Mouse (Mus musculus) sigmoid colon, adult 10 weeks (tissue): Measurements from ENCODE around the gene Pcolce. TPM values are rescaled to one million over a fixed set of nuclear protein-coding genes. Genes with fewer than 3 reads are reported as not detected.

Experiments used
- polyA plus RNA-seq: library from polyadenylated mRNA; stranded (reverse); fragments of 350-450 nt; fragmentation: Illumina TruSeq; extraction: RNeasy Lipid Tissue Mini Kit (QIAGEN cat#74804); gene quantifications from one replicate; pipeline ENCODE4 v1.2.3, GENCODE M21; 2014; ENCODE audit warnings: low read depth, low replicate concordance

The Pcolce gene
- 5.8 TPM for polyA plus RNA-seq

DNA sequence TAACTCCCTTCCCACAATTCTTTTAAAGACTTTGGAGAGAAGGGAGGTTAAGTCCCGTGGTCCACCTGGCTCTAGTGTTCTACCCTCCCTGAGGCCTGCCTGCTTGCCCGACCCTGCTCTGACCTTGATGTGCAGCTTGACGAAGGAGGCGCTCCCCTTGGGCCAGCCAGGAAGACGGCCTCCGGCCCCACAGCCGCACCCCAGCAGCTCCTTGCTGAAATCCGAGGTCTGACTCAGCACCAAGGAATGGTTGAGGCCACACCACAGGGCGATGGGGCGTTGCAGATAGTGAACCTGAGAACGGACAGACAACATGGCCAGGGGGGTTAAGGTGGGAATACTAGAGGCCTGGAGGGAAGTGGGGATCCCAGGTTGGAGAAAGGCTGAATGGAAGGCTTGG, at the start of gene Pcolce:
TSS of gene Pcolce (minus strand) at position 235 of the 400 bp plus-strand sequence.

DNA sequence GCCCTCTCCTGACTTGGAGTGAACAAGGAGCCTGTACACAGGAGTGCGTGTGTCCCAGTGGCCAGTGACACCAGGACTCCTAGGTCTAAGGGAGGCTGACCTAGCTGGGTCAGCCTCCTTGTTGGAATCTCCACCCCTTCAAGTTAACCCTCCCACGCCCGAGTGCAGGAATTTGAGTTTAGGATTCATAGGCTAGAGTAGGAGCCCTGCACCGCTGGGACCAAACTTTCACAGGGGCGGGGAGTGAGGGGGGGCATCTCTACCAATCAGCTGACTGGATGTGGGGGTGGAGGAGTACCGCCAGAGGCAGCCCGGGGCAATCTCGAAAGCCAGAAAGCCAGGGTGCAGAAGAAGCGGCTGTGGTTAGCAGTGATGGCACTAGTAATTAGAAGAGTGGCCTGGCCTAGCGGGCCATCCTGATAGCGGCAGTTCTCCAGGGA, 32.1 kb upstream of the Pcolce start, which contains the start of gene Irs3:
TSS of gene Irs3 (minus strand) at position 63 of the 440 bp plus-strand sequence.

DNA sequence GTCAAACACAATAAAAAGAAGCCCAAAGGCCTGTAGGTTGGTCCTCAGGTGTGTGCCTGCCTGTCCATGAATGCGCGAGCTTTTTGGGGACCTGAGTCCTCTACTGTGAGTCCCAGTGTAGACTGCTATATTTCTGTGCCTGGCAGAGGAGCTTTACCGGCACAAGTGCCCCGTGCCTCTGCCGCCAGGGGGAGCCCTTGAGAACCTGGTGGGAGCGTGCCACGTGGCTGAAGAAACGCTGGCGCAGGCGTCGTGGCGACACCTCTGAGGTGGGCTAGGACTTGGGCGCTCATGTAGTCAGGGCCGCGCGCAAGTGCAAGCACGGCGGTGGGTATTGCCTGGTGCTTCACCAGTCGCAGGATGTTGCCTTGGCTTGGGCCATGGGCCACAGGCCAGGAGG, 27.5 kb upstream of the Pcolce start, which contains the start of gene Sap25:
TSS of gene Sap25 (plus strand) at position 281 of the 400 bp plus-strand sequence.

DNA sequence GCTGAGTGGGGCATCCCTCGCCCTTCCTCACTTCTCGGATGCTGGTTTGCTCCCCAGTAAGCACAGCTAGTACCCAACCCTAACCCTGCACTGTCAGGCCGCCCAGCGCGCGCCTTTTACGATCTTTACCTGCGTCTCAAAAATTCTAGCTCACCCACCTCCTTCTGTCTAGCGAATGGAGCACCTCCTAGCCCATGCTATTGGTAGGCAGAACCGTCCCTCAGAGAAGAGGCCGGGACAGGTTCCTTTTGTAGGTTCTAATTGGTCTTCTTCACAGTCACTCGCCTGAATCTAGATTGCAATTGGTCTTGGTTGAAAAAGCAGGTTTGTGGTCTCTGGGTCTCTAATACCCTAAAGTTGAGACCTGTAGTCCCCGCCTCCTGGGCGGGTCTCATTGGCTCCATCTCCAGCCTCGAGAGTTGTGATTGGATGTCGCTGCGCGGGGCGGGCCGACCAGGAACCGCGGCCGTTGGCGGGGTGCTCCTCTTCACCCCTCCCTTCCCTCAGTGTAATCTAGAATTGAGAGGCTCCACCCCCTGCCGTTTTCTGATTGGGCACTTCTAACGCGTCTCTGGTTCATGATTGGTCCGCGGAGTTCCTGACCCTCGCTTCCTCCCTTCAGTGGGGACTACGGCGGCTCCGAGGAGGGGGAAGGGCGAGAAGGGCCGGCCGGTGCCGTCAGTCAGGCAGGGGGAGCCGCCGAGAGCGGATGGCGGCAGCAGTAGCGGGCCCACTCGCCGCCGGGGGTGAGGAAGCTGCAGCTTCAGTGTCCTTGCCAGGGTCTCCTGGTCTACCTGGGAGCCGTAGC, 15.1 kb upstream of the Pcolce start, which contains the start of the genes Fbxo24, Lrch4 and Gm20605:
TSS of gene Fbxo24 (minus strand) at position 505 of the 808 bp plus-strand sequence.
TSS of gene Lrch4 (plus strand) at position 624 of the 808 bp plus-strand sequence.
TSS of gene Gm20605 (plus strand) at position 678 of the 808 bp plus-strand sequence.

DNA sequence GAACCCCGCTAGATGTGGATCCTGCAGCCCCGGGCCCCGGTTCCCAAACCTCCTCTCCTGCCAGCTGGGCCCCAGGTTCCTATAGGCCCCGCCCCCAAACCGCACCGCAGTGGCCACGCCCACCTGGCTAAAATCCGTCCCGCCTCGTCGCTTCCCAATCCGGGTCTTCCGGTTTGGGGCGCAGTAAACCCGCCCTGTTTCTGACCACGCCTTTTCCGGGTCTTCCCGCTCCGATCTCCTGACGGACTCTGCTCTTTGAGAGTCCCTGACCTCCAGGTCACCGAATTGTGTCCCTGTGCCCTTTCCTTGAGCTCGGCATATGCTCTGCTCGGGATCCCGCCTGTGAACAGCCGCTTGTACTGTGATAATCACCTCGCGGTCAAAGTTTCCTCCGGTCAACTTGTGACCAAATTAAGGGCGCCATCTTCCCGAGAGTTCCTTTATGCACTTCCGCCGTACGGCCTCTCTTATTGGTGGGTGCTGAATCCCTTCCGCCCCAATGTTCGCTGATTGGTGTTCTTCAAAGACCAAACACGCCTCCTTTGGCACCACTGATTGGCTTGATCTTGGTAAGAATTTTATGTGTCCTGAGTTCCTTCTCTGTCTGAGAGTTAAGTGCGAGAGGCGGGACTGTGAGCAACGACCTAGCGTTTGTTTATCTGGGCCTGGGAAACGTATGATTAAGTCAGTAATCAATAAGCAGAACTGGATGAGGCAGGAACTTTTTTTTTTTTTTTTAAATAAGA, 12.8 kb downstream of the Pcolce start, which contains the start of gene Mospd3:
TSS of gene Mospd3 (minus strand) at position 440 of the 746 bp plus-strand sequence.

DNA sequence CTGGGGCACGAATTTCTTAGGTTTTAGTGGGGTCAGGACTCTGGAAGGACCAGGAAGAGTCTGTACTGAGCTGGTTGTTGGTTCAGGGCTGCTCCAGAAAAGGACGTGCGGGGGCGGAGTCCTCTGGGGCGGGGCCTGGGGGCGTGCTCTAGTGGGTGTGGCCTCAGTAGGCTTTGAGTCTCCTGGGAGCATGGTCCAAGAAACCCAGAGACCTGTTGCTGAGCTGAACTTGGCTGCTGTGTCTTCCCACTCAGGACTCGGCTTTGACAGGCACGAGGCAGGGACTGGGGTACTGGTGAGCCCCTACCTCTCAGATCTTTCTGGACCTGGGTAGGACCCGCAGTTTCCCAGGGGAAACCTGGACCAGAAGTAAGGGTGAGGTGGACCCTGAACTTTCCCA, 43.9 kb downstream of the Pcolce start, which contains the start of gene Tfr2:
TSS of gene Tfr2 (plus strand) at position 176 of the 400 bp plus-strand sequence.

Other genes with a start within 250 kb of the Pcolce start
- 10.9 TPM for gene Zan, start 136.7 kb downstream of the Pcolce start, polyA plus RNA-seq
- not detected for gene Pop7, start 111.3 kb downstream of the Pcolce start, polyA plus RNA-seq
- 2.5 TPM for gene Gigyf1, start 95.2 kb downstream of the Pcolce start, polyA plus RNA-seq
- not detected for gene Epo, start 80.5 kb downstream of the Pcolce start, polyA plus RNA-seq
- gene Gnb2, start 80.3 kb downstream of the Pcolce start, polyA plus RNA-seq = 2.5 TPM
- not detected for gene Actl6b, start 60.3 kb downstream of the Pcolce start, polyA plus RNA-seq
- gene Tfr2, start 43.9 kb downstream of the Pcolce start, polyA plus RNA-seq = not detected
- gene Mospd3, start 12.7 kb downstream of the Pcolce start, polyA plus RNA-seq = not detected
- gene Fbxo24, start 15.2 kb upstream of the Pcolce start, polyA plus RNA-seq = not detected
- gene Lrch4, start 15.3 kb upstream of the Pcolce start, polyA plus RNA-seq = 0.85 TPM
- not detected for gene Gm20605, start 15.4 kb upstream of the Pcolce start, polyA plus RNA-seq
- gene Sap25, start 27.6 kb upstream of the Pcolce start, polyA plus RNA-seq = 1.6 TPM
- gene Irs3, start 31.9 kb upstream of the Pcolce start, polyA plus RNA-seq = not detected
- gene Agfg2, start 70.9 kb upstream of the Pcolce start, polyA plus RNA-seq = 11.5 TPM
- gene Nyap1, start 127.8 kb upstream of the Pcolce start, polyA plus RNA-seq = 0.47 TPM
- 6.2 TPM for gene Tsc22d4, start 131.9 kb upstream of the Pcolce start, polyA plus RNA-seq
- 4.4 TPM for gene Ppp1r35, start 165.1 kb upstream of the Pcolce start, polyA plus RNA-seq
- gene Mepce, start 173.9 kb upstream of the Pcolce start, polyA plus RNA-seq = 6.9 TPM
- 5.9 TPM for gene Zcwpw1, start 174.0 kb upstream of the Pcolce start, polyA plus RNA-seq
- 2.6 TPM for gene Pilra, start 222.5 kb upstream of the Pcolce start, polyA plus RNA-seq
- 2.0 TPM for gene Pilrb1, start 244.3 kb upstream of the Pcolce start, polyA plus RNA-seq